Mouse (Mus musculus) G1E-ER4 (cell line): ENCODE data around the gene Xrcc1. TPM values are rescaled to one million over a fixed set of nuclear protein-coding genes. Genes with fewer than 3 reads are reported as not detected.

Experiments
- GATA1 ChIP-seq: IDR thresholded peaks from one replicate; pipeline ENCODE4 v1.8.0; 2012; ENCODE audit warnings: low read length, inconsistent platforms
- polyA plus RNA-seq: library from polyadenylated mRNA; stranded (reverse); fragments of >175 nt; gene quantifications from 2 replicates; pipeline ENCODE4 v1.2.3, GENCODE M21; 2012

The Xrcc1 gene
- polyA plus RNA-seq, 1 experiment = 397 TPM

GRCm38 (mm10) chr7:24524978-24525377 is 21.1 kb upstream of the Xrcc1 start:
- TF ChIP-seq GATA1 = no peak

- no peak for TF ChIP-seq GATA1
These were observed 20.2 kb upstream of the Xrcc1 start for GRCm38 (mm10) chr7:24525686-24526420.

GRCm38 (mm10) chr7:24528861-24529260 is 17.2 kb upstream of the Xrcc1 start:
- TF ChIP-seq GATA1 = no peak

GRCm38 (mm10) chr7:24529580-24529979 is 16.5 kb upstream of the Xrcc1 start:
- TF ChIP-seq GATA1 = no peak

GRCm38 (mm10) chr7:24530062-24530931 is 15.8 kb upstream of the Xrcc1 start, which contains the start of gene Irgq:
Gene Irgq, plus strand, starts transcription at chr7:24530689.
- TF ChIP-seq GATA1 = no peak

GRCm38 (mm10) chr7:24531211-24531971 is 14.7 kb upstream of the Xrcc1 start:
- no peak for TF ChIP-seq GATA1

GRCm38 (mm10) chr7:24533031-24533571 is 13.0 kb upstream of the Xrcc1 start:
- TF ChIP-seq GATA1 = no peak

GRCm38 (mm10) chr7:24533806-24534205 is 12.3 kb upstream of the Xrcc1 start:
- no peak for TF ChIP-seq GATA1

GRCm38 (mm10) chr7:24534301-24534700 is 11.8 kb upstream of the Xrcc1 start:
- no peak for TF ChIP-seq GATA1

- TF ChIP-seq GATA1 = no peak
These were observed 9.0 kb upstream of the Xrcc1 start for GRCm38 (mm10) chr7:24537081-24537480.

GRCm38 (mm10) chr7:24537591-24537990 is 8.5 kb upstream of the Xrcc1 start:
- TF ChIP-seq GATA1 = no peak

- TF ChIP-seq GATA1 = no peak
These were observed 7.9 kb upstream of the Xrcc1 start for GRCm38 (mm10) chr7:24538154-24538553.

- TF ChIP-seq GATA1 = no peak
These were observed 7.4 kb upstream of the Xrcc1 start for GRCm38 (mm10) chr7:24538701-24539100.

- no peak for TF ChIP-seq GATA1
These were observed 6.4 kb upstream of the Xrcc1 start for GRCm38 (mm10) chr7:24539686-24540085.

- TF ChIP-seq GATA1 = no peak
These were observed 1.6 kb upstream of the Xrcc1 start for GRCm38 (mm10) chr7:24544506-24544905.
